Mouse (Mus musculus) liver, embryonic 12.5 days (tissue): ENCODE results near the gene Csnk2a2. TPM values are rescaled to one million over a fixed set of nuclear protein-coding genes. Genes with fewer than 3 reads are reported as not detected.

ENCODE experiments used
- ATAC-seq: fragments of 200-750 bp; cut with Nextera tagmentation; 2 replicates; pipeline ENCODE4 v1.8.0; 2017; ENCODE audit warnings: moderate number of reproducible peaks, mild to moderate bottlenecking, moderate library complexity
- H3K27ac ChIP-seq: fragments of 300-500 bp; sonication (generic); 2 replicates; pipeline ENCODE4 v1.5.1; 2016; ENCODE audit warnings: mild to moderate bottlenecking
- H3K27me3 ChIP-seq: fragments of 300-500 bp; sonication (generic); replicated peaks from 2 replicates; pipeline ENCODE4 v1.6.1; 2016; ENCODE audit warnings: mild to moderate bottlenecking, moderate library complexity
- H3K36me3 ChIP-seq: fragments of 300-500 bp; sonication (generic); 2 replicates; pipeline ENCODE4 v1.6.1; 2016; ENCODE audit warnings: mild to moderate bottlenecking, moderate library complexity
- H3K4me1 ChIP-seq: fragments of 300-500 bp; sonication (generic); 2 replicates; pipeline ENCODE4 v1.6.1; 2016
- H3K4me2 ChIP-seq: fragments of 300-500 bp; sonication (generic); 2 replicates; pipeline ENCODE4 v1.6.1; 2016; ENCODE audit warnings: mild to moderate bottlenecking, moderate library complexity
- H3K4me3 ChIP-seq: fragments of 300-500 bp; sonication (generic); 2 replicates; pipeline ENCODE4 v1.5.1; 2016; ENCODE audit warnings: mild to moderate bottlenecking, moderate library complexity
- H3K9ac ChIP-seq: fragments of 300-500 bp; sonication (generic); 2 replicates; pipeline ENCODE4 v1.6.1; 2016; ENCODE audit warnings: mild to moderate bottlenecking, moderate library complexity
- H3K9me3 ChIP-seq: fragments of 300-500 bp; sonication (generic); replicated peaks from 2 replicates; pipeline ENCODE4 v1.6.1; 2016; ENCODE audit warnings: mild to moderate bottlenecking, moderate library complexity
- WGBS: fragments of 180-500 bp; shearing (Covaris S2); methylation state at CpG from one replicate; pipeline ENCODE4 v1.1.7; 2016; ENCODE audit not compliant: insufficient replicate concordance; 5-methylcytosine and 5-hydroxymethylcytosine counted together
- polyA plus RNA-seq: library from polyadenylated mRNA; unstranded; fragments of >200 nt; fragmentation: Nextera tagmentation; extraction: Ambion mirVana; gene quantifications from 2 replicates; pipeline ENCODE4 v1.2.1, GENCODE M21; 2016

Csnk2a2 gene
- polyA plus RNA-seq, 1 experiment from 2014 or later: 7.2 TPM

GRCm38 (mm10) chr8:95434686-95435439 lies 55.0 kb downstream of the Csnk2a2 start, which contains the start of gene Cfap20:
Cfap20 (minus strand) TSS chr8:95434869.
- Histone ChIP-seq H3K4me2 (peak within 1 kb of the TSS; percentile 96), H3K27me3 (no peaks in the 10 kb centered on the region), H3K4me1 (peaks cover 55% of the 10 kb centered on the region), H3K4me3 (peak within 1 kb of the TSS; percentile 95), H3K27ac (peak within 1 kb of the TSS; percentile 90), H3K36me3 (peaks cover 5% of the 10 kb centered on the region), H3K9ac (peak within 1 kb of the TSS; percentile 92), H3K9me3 (no peaks in the 10 kb centered on the region)
- WGBS: under 1% methylated on average over 50 of the region's 51 CpGs
- peak; percentile 98 for ATAC-seq

GRCm38 (mm10) chr8:95434233-95434632 lies 55.6 kb downstream of the Csnk2a2 start:
- peak overlapping the region; percentile 96 for H3K4me2 ChIP-seq
- ATAC-seq: peak; percentile 32

GRCm38 (mm10) chr8:95433124-95433523 lies 56.7 kb downstream of the Csnk2a2 start:
- no peaks in the 10 kb centered on the region for H3K27me3 ChIP-seq
- peak overlapping the region; percentile 20; the same call in 1 of the 2 replicates for H3K27ac ChIP-seq
- peak overlapping the region; percentile 96 for H3K4me2 ChIP-seq
- H3K9me3 ChIP-seq: no peaks in the 10 kb centered on the region
- ATAC-seq: no peak
- peak overlapping the region; percentile 92 for H3K9ac ChIP-seq
- peak overlapping the region; percentile 95 for H3K4me3 ChIP-seq
- peaks cover 61% of the 10 kb centered on the region for H3K4me1 ChIP-seq
- peaks cover 5% of the 10 kb centered on the region for H3K36me3 ChIP-seq
- WGBS: 69% methylated on average over 4 of the region's 4 CpGs

More at GRCm38 (mm10) chr8:95434233-95434632, 55.6 kb downstream of the Csnk2a2 start:
- Histone ChIP-seq H3K4me3 (peak overlapping the region; percentile 95), H3K27me3 (no peaks in the 10 kb centered on the region), H3K4me1 (peaks cover 55% of the 10 kb centered on the region), H3K9me3 (no peaks in the 10 kb centered on the region), H3K36me3 (peaks cover 5% of the 10 kb centered on the region), H3K9ac (peak overlapping the region; percentile 92), H3K27ac (peak overlapping the region; percentile 90)
- WGBS: 2% methylated on average over 25 of the region's 25 CpGs

- Histone ChIP-seq H3K9me3 (no peaks in the 10 kb centered on the region), H3K4me2 (peak overlapping the region; percentile 96; the same call in 1 of the 2 replicates), H3K9ac (no peak overlapping the region), H3K27me3 (no peaks in the 10 kb centered on the region), H3K4me3 (no peak overlapping the region), H3K36me3 (peaks cover 5% of the 10 kb centered on the region), H3K27ac (no peak overlapping the region), H3K4me1 (peaks cover 63% of the 10 kb centered on the region)
- 74% methylated on average over 3 of the region's 3 CpGs for WGBS
- ATAC-seq: no peak
These were observed 57.4 kb downstream of the Csnk2a2 start for GRCm38 (mm10) chr8:95432471-95432870.

GRCm38 (mm10) chr8:95429945-95430344 lies 59.9 kb downstream of the Csnk2a2 start:
- WGBS: 59% methylated on average over 3 of the region's 3 CpGs
- no peak overlapping the region for H3K27ac ChIP-seq
- H3K4me1 ChIP-seq: peaks cover 72% of the 10 kb centered on the region
- H3K4me2 ChIP-seq: no peak overlapping the region
- H3K36me3 ChIP-seq: peaks cover 5% of the 10 kb centered on the region
- ATAC-seq: no peak
- no peaks in the 10 kb centered on the region for H3K9me3 ChIP-seq
- no peak overlapping the region for H3K4me3 ChIP-seq
- H3K9ac ChIP-seq: no peak overlapping the region
- H3K27me3 ChIP-seq: no peaks in the 10 kb centered on the region

GRCm38 (mm10) chr8:95427594-95428535 lies 62.0 kb downstream of the Csnk2a2 start:
- Histone ChIP-seq H3K27ac (0 out of 2 replicates have a peak overlapping the region, but pooled peaks have one; percentile 36), H3K4me3 (0 out of 2 replicates have a peak overlapping the region, but pooled peaks have one; percentile 4)

GRCm38 (mm10) chr8:95426781-95427281 lies 63.0 kb downstream of the Csnk2a2 start:
- ATAC-seq: no peak
- H3K27ac ChIP-seq: peak overlapping the region; percentile 36; the same call in 1 of the 2 replicates
- H3K36me3 ChIP-seq: peaks cover 16% of the 10 kb centered on the region
- no peak overlapping the region for H3K4me3 ChIP-seq
- H3K4me1 ChIP-seq: peaks cover 48% of the 10 kb centered on the region
- H3K4me2 ChIP-seq: no peak overlapping the region
- 64% methylated on average over 2 of the region's 2 CpGs for WGBS
- H3K27me3 ChIP-seq: no peaks in the 10 kb centered on the region
- H3K9ac ChIP-seq: no peak overlapping the region
- H3K9me3 ChIP-seq: no peaks in the 10 kb centered on the region

More at GRCm38 (mm10) chr8:95427594-95428535, 62.0 kb downstream of the Csnk2a2 start:
- WGBS: 24% methylated on average over 12 of the region's 12 CpGs
- Histone ChIP-seq H3K9me3 (no peaks in the 10 kb centered on the region), H3K27me3 (no peaks in the 10 kb centered on the region), H3K9ac (no peak overlapping the region), H3K4me1 (peaks cover 58% of the 10 kb centered on the region), H3K4me2 (peak overlapping the region; percentile 44), H3K36me3 (peaks cover 10% of the 10 kb centered on the region)
- 0 out of 2 replicates have a peak, but pooled peaks have one; percentile 47 for ATAC-seq

GRCm38 (mm10) chr8:95424682-95425081 lies 65.2 kb downstream of the Csnk2a2 start:
- Histone ChIP-seq H3K27ac (no peak overlapping the region), H3K9ac (no peak overlapping the region), H3K4me2 (no peak overlapping the region), H3K27me3 (no peaks in the 10 kb centered on the region), H3K9me3 (no peaks in the 10 kb centered on the region), H3K4me1 (peaks cover 33% of the 10 kb centered on the region), H3K4me3 (no peak overlapping the region), H3K36me3 (peaks cover 36% of the 10 kb centered on the region)
- peak; percentile 61; the same call in 1 of the 2 replicates for ATAC-seq
- WGBS: 72% methylated on average over 7 of the region's 7 CpGs

GRCm38 (mm10) chr8:95422193-95422810 lies 67.5 kb downstream of the Csnk2a2 start:
- WGBS: 87% methylated on average over 14 of the region's 14 CpGs
- Histone ChIP-seq H3K36me3 (peaks cover 40% of the 10 kb centered on the region), H3K4me1 (peaks cover 10% of the 10 kb centered on the region)

GRCm38 (mm10) chr8:95411309-95411972 lies 78.4 kb downstream of the Csnk2a2 start:
- Histone ChIP-seq H3K27ac (no peak overlapping the region), H3K4me2 (no peak overlapping the region), H3K27me3 (no peaks in the 10 kb centered on the region), H3K36me3 (no peaks in the 10 kb centered on the region), H3K4me1 (no peaks in the 10 kb centered on the region; the same call in 1 of the 2 replicates), H3K4me3 (no peak overlapping the region), H3K9ac (no peak overlapping the region), H3K9me3 (no peaks in the 10 kb centered on the region)
- no peak for ATAC-seq
- 27% methylated on average over 10 of the region's 10 CpGs for WGBS

More at GRCm38 (mm10) chr8:95422193-95422810, 67.5 kb downstream of the Csnk2a2 start:
- Histone ChIP-seq H3K9ac (no peak overlapping the region), H3K4me2 (no peak overlapping the region), H3K27ac (no peak overlapping the region), H3K27me3 (no peaks in the 10 kb centered on the region), H3K9me3 (no peaks in the 10 kb centered on the region), H3K4me3 (no peak overlapping the region)
- no peak for ATAC-seq

- Histone ChIP-seq H3K4me3 (no peak overlapping the region), H3K4me2 (no peak overlapping the region), H3K27ac (no peak overlapping the region), H3K9me3 (no peaks in the 10 kb centered on the region), H3K27me3 (no peaks in the 10 kb centered on the region), H3K9ac (no peak overlapping the region), H3K36me3 (no peaks in the 10 kb centered on the region), H3K4me1 (no peaks in the 10 kb centered on the region; the same call in 1 of the 2 replicates)
- no peak for ATAC-seq
- 57% methylated on average over 5 of the region's 5 CpGs for WGBS
These were observed 80.3 kb downstream of the Csnk2a2 start for GRCm38 (mm10) chr8:95409518-95409917.
